Mouse (Mus musculus) hindbrain, embryonic 13.5 days (tissue): Measurements from ENCODE around the gene Slc5a2. TPM values are rescaled to one million over a fixed set of nuclear protein-coding genes. Genes with fewer than 3 reads are reported as not detected.

ENCODE experiments used
- ATAC-seq: fragments of 200-750 bp; cut with Nextera tagmentation; 2 replicates; pipeline ENCODE4 v1.8.0; 2017; ENCODE audit warnings: moderate TSS enrichment; ENCODE audit not compliant: low FRiP score
- H3K27ac ChIP-seq: fragments of 300-500 bp; sonication (generic); 2 replicates; pipeline ENCODE4 v1.5.1; 2015; ENCODE audit warnings: inconsistent platforms, mild to moderate bottlenecking, moderate library complexity
- H3K27me3 ChIP-seq: fragments of 300-500 bp; sonication (generic); 2 replicates; pipeline ENCODE4 v1.6.1; 2015; ENCODE audit warnings: mild to moderate bottlenecking, inconsistent platforms
- H3K36me3 ChIP-seq: fragments of 300-500 bp; sonication (generic); 2 replicates; pipeline ENCODE4 v1.6.1; 2015; ENCODE audit warnings: mild to moderate bottlenecking, inconsistent platforms
- H3K4me1 ChIP-seq: fragments of 300-500 bp; sonication (generic); replicated peaks from 2 replicates; pipeline ENCODE4 v1.6.1; 2015; ENCODE audit warnings: inconsistent platforms
- H3K4me2 ChIP-seq: fragments of 300-500 bp; sonication (generic); 2 replicates; pipeline ENCODE4 v1.6.1; 2015; ENCODE audit warnings: inconsistent platforms, mild to moderate bottlenecking, moderate library complexity
- H3K4me3 ChIP-seq: fragments of 300-500 bp; sonication (generic); 2 replicates; pipeline ENCODE4 v1.5.1; 2015; ENCODE audit warnings: mild to moderate bottlenecking, inconsistent platforms
- H3K9ac ChIP-seq: fragments of 300-500 bp; sonication (generic); 2 replicates; pipeline ENCODE4 v1.6.1; 2015; ENCODE audit warnings: mild to moderate bottlenecking, inconsistent platforms
- H3K9me3 ChIP-seq: fragments of 300-500 bp; sonication (generic); 2 replicates; pipeline ENCODE4 v1.6.1; 2016; ENCODE audit warnings: inconsistent platforms
- WGBS: fragments of 180-500 bp; shearing (Covaris S2); methylation state at CpG from one replicate; pipeline ENCODE4 v1.1.7; 2015; 5-methylcytosine and 5-hydroxymethylcytosine counted together
- polyA plus RNA-seq: library from polyadenylated mRNA; unstranded; fragments of >200 nt; fragmentation: Nextera tagmentation; extraction: Ambion mirVana; gene quantifications from 2 replicates; pipeline ENCODE4 v1.2.1, GENCODE M21; 2015

Slc5a2 gene
- polyA plus RNA-seq: not detected in 2 replicates

GRCm38 (mm10) chr7:128265411-128265810 is at the start of gene Slc5a2:
Gene Slc5a2, plus strand, starts transcription at chr7:128265657.
- Histone ChIP-seq H3K9me3 (no peaks in the 10 kb centered on the region; the same call in 1 of the 2 replicates), H3K27ac (no peak within 1 kb of the TSS), H3K4me2 (no peak within 1 kb of the TSS), H3K4me3 (no peak within 1 kb of the TSS), H3K4me1 (no peaks in the 10 kb centered on the region), H3K9ac (no peak within 1 kb of the TSS), H3K36me3 (peaks cover under 1% of the 10 kb centered on the region), H3K27me3 (no peaks in the 10 kb centered on the region)
- 88% methylated on average over 6 of the region's 6 CpGs for WGBS
- no peak for ATAC-seq

GRCm38 (mm10) chr7:128219952-128220351 is 45.5 kb upstream of the Slc5a2 start:
- WGBS: 86% methylated on average over 4 of the region's 4 CpGs
- Histone ChIP-seq H3K27me3 (no peaks in the 10 kb centered on the region), H3K4me2 (no peak overlapping the region), H3K36me3 (no peaks in the 10 kb centered on the region), H3K4me1 (no peaks in the 10 kb centered on the region), H3K9ac (no peak overlapping the region), H3K9me3 (no peaks in the 10 kb centered on the region), H3K4me3 (no peak overlapping the region), H3K27ac (no peak overlapping the region)
- no peak for ATAC-seq

- H3K4me2 ChIP-seq: no peak overlapping the region
- H3K36me3 ChIP-seq: no peaks in the 10 kb centered on the region
- no peak overlapping the region for H3K4me3 ChIP-seq
- 89% methylated on average over 3 of the region's 3 CpGs for WGBS
- no peak overlapping the region for H3K9ac ChIP-seq
- H3K27me3 ChIP-seq: no peaks in the 10 kb centered on the region
- no peak overlapping the region for H3K27ac ChIP-seq
- no peaks in the 10 kb centered on the region for H3K4me1 ChIP-seq
- no peak for ATAC-seq
- H3K9me3 ChIP-seq: no peaks in the 10 kb centered on the region
Measured at GRCm38 (mm10) chr7:128220936-128221335, 44.5 kb upstream of the Slc5a2 start.

GRCm38 (mm10) chr7:128231741-128232140 is 33.7 kb upstream of the Slc5a2 start:
- no peaks in the 10 kb centered on the region for H3K9me3 ChIP-seq
- WGBS: 46% methylated on average over 8 of the region's 8 CpGs

GRCm38 (mm10) chr7:128234796-128235195 is 30.7 kb upstream of the Slc5a2 start:
- no peak for ATAC-seq
- Histone ChIP-seq H3K4me1 (peaks cover 23% of the 10 kb centered on the region), H3K9me3 (no peaks in the 10 kb centered on the region), H3K27ac (no peak overlapping the region), H3K9ac (no peak overlapping the region), H3K4me2 (no peak overlapping the region), H3K4me3 (no peak overlapping the region), H3K27me3 (no peaks in the 10 kb centered on the region), H3K36me3 (0 out of 2 replicates have a peak, but pooled peaks cover under 1% of the 10 kb centered on the region)
- 86% methylated on average over 2 of the region's 2 CpGs for WGBS

More at GRCm38 (mm10) chr7:128231741-128232140, 33.7 kb upstream of the Slc5a2 start:
- Histone ChIP-seq H3K27me3 (no peaks in the 10 kb centered on the region), H3K9ac (no peak overlapping the region), H3K4me2 (no peak overlapping the region), H3K4me3 (no peak overlapping the region), H3K4me1 (peaks cover 6% of the 10 kb centered on the region), H3K27ac (no peak overlapping the region), H3K36me3 (no peaks in the 10 kb centered on the region)
- no peak for ATAC-seq

- H3K4me3 ChIP-seq: no peak overlapping the region
- H3K27me3 ChIP-seq: no peaks in the 10 kb centered on the region
- H3K9me3 ChIP-seq: no peaks in the 10 kb centered on the region
- 90% methylated on average over 1 of the region's 1 CpGs for WGBS
- H3K36me3 ChIP-seq: peaks cover 8% of the 10 kb centered on the region
- H3K4me1 ChIP-seq: peaks cover 28% of the 10 kb centered on the region
- H3K4me2 ChIP-seq: no peak overlapping the region
- H3K9ac ChIP-seq: no peak overlapping the region
- ATAC-seq: no peak
- H3K27ac ChIP-seq: no peak overlapping the region
Measured at GRCm38 (mm10) chr7:128235481-128235880, 30.0 kb upstream of the Slc5a2 start.

- Histone ChIP-seq H3K9ac (peak overlapping the region; percentile 80; the same call in 1 of the 2 replicates), H3K27me3 (no peaks in the 10 kb centered on the region), H3K4me1 (peaks cover 32% of the 10 kb centered on the region), H3K4me2 (peak overlapping the region; percentile 93), H3K4me3 (0 out of 2 replicates have a peak overlapping the region, but pooled peaks have one; percentile 70), H3K27ac (peak overlapping the region; percentile 98; the same call in 1 of the 2 replicates), H3K36me3 (peaks cover 17% of the 10 kb centered on the region), H3K9me3 (no peaks in the 10 kb centered on the region)
- WGBS: 96% methylated on average over 13 of the region's 13 CpGs
- no peak for ATAC-seq
Measured at GRCm38 (mm10) chr7:128236426-128236825, 29.0 kb upstream of the Slc5a2 start.

GRCm38 (mm10) chr7:128236856-128237592 is 28.4 kb upstream of the Slc5a2 start, which contains the start of gene Armc5:
Gene Armc5, plus strand, starts transcription at chr7:128237342.
- H3K9me3 ChIP-seq: no peaks in the 10 kb centered on the region
- peak within 1 kb of the TSS; percentile 98 for H3K27ac ChIP-seq
- ATAC-seq: 0 out of 2 replicates have a peak, but pooled peaks have one; percentile 4
- peak within 1 kb of the TSS; percentile 80 for H3K9ac ChIP-seq
- WGBS: 26% methylated on average over 37 of the region's 37 CpGs
- H3K4me3 ChIP-seq: peak within 1 kb of the TSS; percentile 70
- peaks cover 22% of the 10 kb centered on the region for H3K36me3 ChIP-seq
- H3K4me2 ChIP-seq: peak within 1 kb of the TSS; percentile 93
- H3K27me3 ChIP-seq: no peaks in the 10 kb centered on the region
- H3K4me1 ChIP-seq: peaks cover 32% of the 10 kb centered on the region

- ATAC-seq: no peak
- no peaks in the 10 kb centered on the region for H3K9me3 ChIP-seq
- H3K9ac ChIP-seq: peak overlapping the region; percentile 80
- H3K36me3 ChIP-seq: peaks cover 28% of the 10 kb centered on the region
- H3K4me3 ChIP-seq: peak overlapping the region; percentile 70
- WGBS: 1% methylated on average over 25 of the region's 25 CpGs
- H3K4me2 ChIP-seq: peak overlapping the region; percentile 93
- peaks cover 29% of the 10 kb centered on the region for H3K4me1 ChIP-seq
- peak overlapping the region; percentile 98 for H3K27ac ChIP-seq
- H3K27me3 ChIP-seq: no peaks in the 10 kb centered on the region
Measured at GRCm38 (mm10) chr7:128237593-128237926, 27.9 kb upstream of the Slc5a2 start.

GRCm38 (mm10) chr7:128237927-128238778 is 27.3 kb upstream of the Slc5a2 start, which contains the start of gene 9130023H24Rik:
Gene 9130023H24Rik, minus strand, starts transcription at chr7:128238031.
- Histone ChIP-seq H3K4me2 (peak within 1 kb of the TSS; percentile 93), H3K36me3 (peaks cover 34% of the 10 kb centered on the region), H3K27me3 (no peaks in the 10 kb centered on the region), H3K4me3 (peak within 1 kb of the TSS; percentile 70), H3K27ac (peak within 1 kb of the TSS; percentile 98), H3K4me1 (peaks cover 29% of the 10 kb centered on the region), H3K9me3 (no peaks in the 10 kb centered on the region), H3K9ac (peak within 1 kb of the TSS; percentile 80)
- peak; percentile 91 for ATAC-seq
- under 1% methylated on average over 72 of the region's 72 CpGs for WGBS

GRCm38 (mm10) chr7:128238991-128239390 is 26.5 kb upstream of the Slc5a2 start:
- H3K4me2 ChIP-seq: peak overlapping the region; percentile 63
- 30% methylated on average over 4 of the region's 4 CpGs for WGBS

More at GRCm38 (mm10) chr7:128238991-128239390, 26.5 kb upstream of the Slc5a2 start:
- Histone ChIP-seq H3K4me1 (peaks cover 29% of the 10 kb centered on the region), H3K4me3 (peak overlapping the region; percentile 70), H3K27me3 (no peaks in the 10 kb centered on the region), H3K9ac (peak overlapping the region; percentile 60; the same call in 1 of the 2 replicates), H3K9me3 (no peaks in the 10 kb centered on the region), H3K27ac (peak overlapping the region; percentile 98; the same call in 1 of the 2 replicates), H3K36me3 (peaks cover 37% of the 10 kb centered on the region)
- no peak for ATAC-seq
